Mouse (Mus musculus): ENCODE results near the gene Qars.

GRCm38 (mm10) chr9:108546875-108547274 is 39.4 kb downstream of the Qars start:
- TF ChIP-seq CTCF (IDR thresholded peaks at IDR 0.05; ENCODE audit: insufficient read depth, low read length) (no peak), POLR2A (IDR thresholded peaks at IDR 0.05; ENCODE audit: borderline replicate concordance, extremely low read depth, low read depth, low read length) (no peak)
